Mouse (Mus musculus): ENCODE measurements at regions not wholly inside any gene's neighbourhood (a gene's known extent, or its start where the extent isn't known, plus 50 kb on each side); places are given as distances from the start of the nearest gene placed in this dataset.
A peak's percentile ranks its signal among the peaks of the same experiment; 100 is the strongest.

DNA sequence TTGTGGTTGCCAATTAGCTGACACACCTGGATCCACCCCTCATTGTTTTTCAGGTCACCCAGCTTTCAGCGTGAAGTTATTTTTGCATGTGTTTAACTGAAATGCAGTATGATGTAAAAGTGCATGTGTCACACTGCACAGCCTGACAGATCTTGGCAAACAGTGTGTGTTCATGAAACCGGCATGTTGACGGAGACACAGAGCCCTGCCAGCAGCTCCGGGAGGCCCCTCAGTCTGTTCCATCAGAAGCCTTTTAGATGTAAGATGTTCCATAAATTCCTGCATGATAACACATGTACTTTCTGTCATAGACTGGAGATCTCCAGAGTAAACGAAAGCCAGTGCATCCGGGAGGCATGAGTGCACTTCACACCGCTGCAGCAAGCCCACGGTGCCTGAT is 159.5 kb downstream of the Auh start:
- H3K27ac ChIP-seq (ENCODE audit: low read depth) = no peak overlapping the region
- H3K4me3 ChIP-seq (ENCODE audit: low read depth, low read length) = no peak overlapping the region
- H3K4me1 ChIP-seq (ENCODE audit: control insufficient read depth, insufficient read depth) = peaks cover 10% of the 10 kb centered on the region
- H3K27me3 ChIP-seq (ENCODE audit: control insufficient read depth, insufficient read depth, low read length) = no peaks in the 10 kb centered on the region
- ATAC-seq (ENCODE audit: insufficient read depth, low read depth) (no peak), DNase-seq (ENCODE audit: low spot score) (peak; percentile 17)
- no peak overlapping the region for H3K9ac ChIP-seq (replicated peaks; ENCODE audit: low read depth, low read length)
- TF ChIP-seq EP300 (IDR thresholded peaks at IDR 0.05; ENCODE audit: low read depth) (no peak), CTCF (IDR thresholded peaks at IDR 0.05; ENCODE audit: low read depth) (no peak)
- no peaks in the 10 kb centered on the region for H3K9me3 ChIP-seq (replicated peaks; ENCODE audit: control insufficient read depth, low read length)
- no peak overlapping the region for H3K4me2 ChIP-seq (ENCODE audit: low read depth, low read length)
- H3K36me3 ChIP-seq (replicated peaks; ENCODE audit: control insufficient read depth, insufficient read depth, low read length) = no peaks in the 10 kb centered on the region
- WGBS = 27% methylated on average over 8 of the region's 8 CpGs

DNA sequence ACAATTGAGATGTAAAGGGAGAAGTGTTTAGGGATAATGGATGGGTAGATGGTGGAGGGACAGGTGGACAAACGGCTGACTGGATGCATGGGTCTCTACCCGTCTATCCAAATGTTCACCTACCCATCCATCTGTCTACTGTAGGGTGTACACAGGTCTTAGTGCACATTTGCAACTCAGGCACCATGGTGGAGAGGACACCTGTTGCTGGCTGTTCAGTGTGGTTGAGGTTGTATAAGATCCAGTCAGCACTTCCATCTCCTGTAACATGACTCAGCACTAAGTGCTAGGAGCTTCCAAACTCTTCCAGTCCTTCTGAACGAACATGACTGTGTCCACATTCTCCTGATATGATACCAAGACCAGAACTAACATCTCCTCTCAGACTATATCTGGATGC is 158.0 kb downstream of the Auh start:
- 83% methylated on average over 3 of the region's 3 CpGs for WGBS

DNA sequence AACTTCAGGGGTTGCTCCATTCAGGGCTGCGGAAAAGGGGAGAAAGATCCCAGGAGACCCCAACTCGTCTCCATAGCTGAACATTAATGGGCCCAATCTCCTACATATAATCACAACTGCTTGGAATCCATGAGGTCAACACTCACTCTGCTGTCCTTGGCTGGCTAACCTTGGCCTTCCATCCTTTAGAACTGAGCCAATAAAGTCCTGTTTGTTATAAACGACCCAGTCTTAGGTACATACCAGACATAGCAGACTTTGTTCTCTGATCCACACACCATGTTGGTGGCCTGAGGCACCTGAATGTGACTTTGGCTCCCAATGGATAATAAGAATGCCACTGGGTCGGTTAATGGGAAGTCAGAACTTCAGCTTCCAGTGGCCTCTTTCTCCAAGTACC is 157.4 kb downstream of the Auh start:
- ATAC-seq (ENCODE audit: insufficient read depth, low read depth) = no peak

More for the DNA sequence above, 158.0 kb downstream of the Auh start:
- Histone ChIP-seq H3K4me1 (ENCODE audit: control insufficient read depth, insufficient read depth) (no peaks in the 10 kb centered on the region; the same call in 1 of the 2 replicates), H3K9me3 (replicated peaks; ENCODE audit: control insufficient read depth, low read length) (no peaks in the 10 kb centered on the region), H3K9ac (replicated peaks; ENCODE audit: low read depth, low read length) (no peak overlapping the region), H3K4me3 (ENCODE audit: low read depth, low read length) (no peak overlapping the region), H3K27ac (ENCODE audit: low read depth) (no peak overlapping the region), H3K4me2 (ENCODE audit: low read depth, low read length) (no peak overlapping the region), H3K27me3 (ENCODE audit: control insufficient read depth, insufficient read depth, low read length) (no peaks in the 10 kb centered on the region), H3K36me3 (replicated peaks; ENCODE audit: control insufficient read depth, insufficient read depth, low read length) (no peaks in the 10 kb centered on the region)
- DNase-seq (ENCODE audit: low spot score) (no peak), ATAC-seq (ENCODE audit: insufficient read depth, low read depth) (no peak)
- TF ChIP-seq EP300 (IDR thresholded peaks at IDR 0.05; ENCODE audit: low read depth) = no peak
- no peak for TF ChIP-seq CTCF (IDR thresholded peaks at IDR 0.05; ENCODE audit: low read depth)

DNA sequence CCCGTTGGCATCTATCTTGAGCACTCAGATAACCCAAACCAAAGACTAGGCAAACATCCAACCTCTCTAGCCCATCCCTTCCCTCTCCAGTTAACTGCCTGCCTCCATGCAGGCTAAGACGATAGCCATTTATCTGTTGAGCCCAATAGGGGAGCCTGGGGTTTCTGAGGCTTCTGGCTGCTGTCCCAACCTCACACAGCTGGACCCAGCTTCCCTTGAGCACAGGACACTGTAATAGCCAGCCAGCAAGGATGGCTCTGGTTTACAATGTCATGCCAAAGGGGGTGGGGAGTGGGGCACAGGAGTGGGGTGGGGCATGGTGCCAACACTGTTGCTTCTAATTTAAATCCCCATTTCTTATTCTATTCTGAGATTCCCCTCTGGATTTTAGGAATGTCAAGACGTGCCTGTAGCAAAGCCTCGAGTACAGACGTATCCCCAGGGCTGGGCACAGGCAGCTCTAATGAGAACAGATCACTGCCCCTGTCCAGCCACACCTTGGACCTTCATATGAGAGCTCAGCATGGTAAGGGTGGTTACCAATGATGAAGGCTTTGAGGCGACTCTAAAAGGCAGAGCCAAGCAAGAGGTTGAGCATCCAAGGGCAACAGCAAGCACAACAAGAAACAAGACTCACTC is 152.0 kb downstream of the Auh start:
- Histone ChIP-seq H3K9me3 (replicated peaks; ENCODE audit: control insufficient read depth, low read length) (no peaks in the 10 kb centered on the region), H3K4me3 (ENCODE audit: low read depth, low read length) (no peak overlapping the region), H3K4me1 (ENCODE audit: control insufficient read depth, insufficient read depth) (peaks cover 16% of the 10 kb centered on the region), H3K36me3 (replicated peaks; ENCODE audit: control insufficient read depth, insufficient read depth, low read length) (no peaks in the 10 kb centered on the region), H3K27ac (ENCODE audit: low read depth) (no peak overlapping the region), H3K27me3 (ENCODE audit: control insufficient read depth, insufficient read depth, low read length) (no peaks in the 10 kb centered on the region), H3K9ac (replicated peaks; ENCODE audit: low read depth, low read length) (no peak overlapping the region), H3K4me2 (ENCODE audit: low read depth, low read length) (no peak overlapping the region)
- peak; percentile 36 for DNase-seq (ENCODE audit: low spot score)
- 30% methylated on average over 6 of the region's 6 CpGs for WGBS
- peak; percentile 53 for ATAC-seq (ENCODE audit: insufficient read depth, low read depth)
- no peak for TF ChIP-seq CTCF (IDR thresholded peaks at IDR 0.05; ENCODE audit: low read depth)
- TF ChIP-seq EP300 (IDR thresholded peaks at IDR 0.05; ENCODE audit: low read depth) = no peak

More for the DNA sequence above, 157.4 kb downstream of the Auh start:
- WGBS = 80% methylated on average over 4 of the region's 4 CpGs
- no peaks in the 10 kb centered on the region for H3K9me3 ChIP-seq (replicated peaks; ENCODE audit: control insufficient read depth, low read length)
- TF ChIP-seq CTCF (IDR thresholded peaks at IDR 0.05; ENCODE audit: low read depth) = no peak
- H3K27me3 ChIP-seq (ENCODE audit: control insufficient read depth, insufficient read depth, low read length) = no peaks in the 10 kb centered on the region
- no peak overlapping the region for H3K4me3 ChIP-seq (ENCODE audit: low read depth, low read length)
- no peak overlapping the region for H3K9ac ChIP-seq (replicated peaks; ENCODE audit: low read depth, low read length)
- H3K27ac ChIP-seq (ENCODE audit: low read depth) = no peak overlapping the region
- no peak for DNase-seq (ENCODE audit: low spot score)
- H3K4me2 ChIP-seq (ENCODE audit: low read depth, low read length) = no peak overlapping the region
- peaks cover 3% of the 10 kb centered on the region; the same call in 1 of the 2 replicates for H3K4me1 ChIP-seq (ENCODE audit: control insufficient read depth, insufficient read depth)
- no peaks in the 10 kb centered on the region for H3K36me3 ChIP-seq (replicated peaks; ENCODE audit: control insufficient read depth, insufficient read depth, low read length)

DNA sequence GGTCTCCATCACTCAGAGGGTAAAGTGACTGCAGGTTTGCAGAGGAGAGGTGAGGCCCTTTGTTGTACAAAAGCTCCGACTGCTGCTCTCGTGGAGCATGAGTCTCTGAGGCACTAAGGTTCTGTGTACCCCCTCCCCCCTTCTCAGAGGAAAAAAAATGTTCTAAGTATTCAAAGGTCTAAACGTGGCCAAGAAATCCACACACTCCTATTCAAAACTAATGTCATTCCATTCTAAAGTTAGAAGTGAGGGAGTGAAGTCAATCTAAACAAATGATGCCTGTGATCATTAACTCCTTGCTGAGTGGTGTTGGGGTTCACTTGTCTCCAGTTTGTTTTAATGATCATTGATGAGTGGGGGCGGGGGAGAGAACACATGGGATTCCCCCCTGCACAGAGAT is 150.6 kb downstream of the Auh start:
- no peak overlapping the region for H3K4me2 ChIP-seq (ENCODE audit: low read depth, low read length)
- H3K27me3 ChIP-seq (ENCODE audit: control insufficient read depth, insufficient read depth, low read length) = no peaks in the 10 kb centered on the region
- no peak overlapping the region for H3K4me3 ChIP-seq (ENCODE audit: low read depth, low read length)
- H3K36me3 ChIP-seq (replicated peaks; ENCODE audit: control insufficient read depth, insufficient read depth, low read length) = no peaks in the 10 kb centered on the region
- no peak for TF ChIP-seq EP300 (IDR thresholded peaks at IDR 0.05; ENCODE audit: low read depth)
- TF ChIP-seq CTCF (IDR thresholded peaks at IDR 0.05; ENCODE audit: low read depth) = no peak
- ATAC-seq (ENCODE audit: insufficient read depth, low read depth) = no peak
- no peaks in the 10 kb centered on the region for H3K9me3 ChIP-seq (replicated peaks; ENCODE audit: control insufficient read depth, low read length)
- H3K9ac ChIP-seq (replicated peaks; ENCODE audit: low read depth, low read length) = no peak overlapping the region
- H3K4me1 ChIP-seq (ENCODE audit: control insufficient read depth, insufficient read depth) = peaks cover 16% of the 10 kb centered on the region
- no peak overlapping the region for H3K27ac ChIP-seq (ENCODE audit: low read depth)
- 42% methylated on average over 4 of the region's 4 CpGs for WGBS
- DNase-seq (ENCODE audit: low spot score) = no peak

Data from heart, postnatal 0 days (tissue).